Mouse (Mus musculus) kidney, embryonic 14.5 days (tissue): ENCODE measurements at regions not wholly inside any gene's neighbourhood (a gene's known extent, or its start where the extent isn't known, plus 50 kb on each side); places are given as distances from the start of the nearest gene placed in this dataset.

Experiments used
- ATAC-seq: fragments of 200-750 bp; cut with Nextera tagmentation; 2 replicates; pipeline ENCODE4 v1.8.0; 2017; ENCODE audit warnings: moderate number of reproducible peaks, mild to moderate bottlenecking, moderate TSS enrichment, moderate library complexity; ENCODE audit not compliant: low FRiP score, low TSS enrichment
- H3K27ac ChIP-seq: fragments of 300-500 bp; sonication (generic); 2 replicates; pipeline ENCODE4 v1.5.1; 2014; ENCODE audit warnings: low read depth, mild to moderate bottlenecking, low read length, moderate library complexity, mixed read lengths
- H3K27me3 ChIP-seq: fragments of 300-500 bp; sonication (generic); 2 replicates; pipeline ENCODE4 v1.6.1; 2014; ENCODE audit warnings: mild to moderate bottlenecking, low read length; ENCODE audit not compliant: control insufficient read depth, insufficient read depth
- H3K36me3 ChIP-seq: fragments of 300-500 bp; sonication (generic); 2 replicates; pipeline ENCODE4 v1.6.1; 2014; ENCODE audit warnings: low read length, mixed read lengths; ENCODE audit not compliant: control insufficient read depth, insufficient read depth
- H3K4me1 ChIP-seq: fragments of 300-500 bp; sonication (generic); 2 replicates; pipeline ENCODE4 v1.6.1; 2014; ENCODE audit warnings: low read length, mixed read lengths; ENCODE audit not compliant: control insufficient read depth, insufficient read depth
- H3K4me2 ChIP-seq: fragments of 300-500 bp; sonication (generic); replicated peaks from 2 replicates; pipeline ENCODE4 v1.6.1; 2014; ENCODE audit warnings: low read depth, mild to moderate bottlenecking, low read length
- H3K4me3 ChIP-seq: fragments of 300-500 bp; sonication (generic); 2 replicates; pipeline ENCODE4 v1.5.1; 2014; ENCODE audit warnings: mild to moderate bottlenecking, low read length
- H3K9ac ChIP-seq: fragments of 300-500 bp; sonication (generic); 2 replicates; pipeline ENCODE4 v1.6.1; 2014; ENCODE audit warnings: low read depth, mild to moderate bottlenecking, low read length, moderate library complexity
- H3K9me3 ChIP-seq: fragments of 300-500 bp; sonication (generic); 2 replicates; pipeline ENCODE4 v1.6.1; 2016; ENCODE audit warnings: low read length; ENCODE audit not compliant: control insufficient read depth
- WGBS: fragments of 180-500 bp; shearing (Covaris S2); extraction: QIAGEN DNeasy Blood & Tissue Kit; methylation state at CpG from one replicate; pipeline ENCODE4 v1.1.7; 2014; 5-methylcytosine and 5-hydroxymethylcytosine counted together

DNA sequence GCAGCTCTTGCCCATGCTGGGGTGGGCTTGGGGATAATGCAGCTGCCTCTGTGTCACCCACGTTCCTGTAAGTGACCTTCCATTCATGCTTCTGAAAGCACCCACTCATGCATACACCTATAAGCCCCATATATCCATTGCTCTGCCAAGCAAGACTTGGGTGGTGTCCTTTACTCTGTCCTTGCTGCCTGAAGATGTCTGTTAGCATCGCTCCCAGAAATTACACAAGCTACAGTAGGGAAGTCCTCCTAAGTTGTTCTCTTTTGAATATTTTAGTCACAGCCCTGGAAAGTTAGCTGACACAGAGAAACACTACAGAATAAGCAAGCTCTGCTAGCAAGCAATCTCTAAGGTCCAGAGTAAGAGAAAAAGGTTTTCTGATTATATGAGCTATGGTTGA is 129.2 kb upstream of the Lgalsl start:
- no peak overlapping the region for H3K27ac ChIP-seq
- 63% methylated on average over 2 of the region's 2 CpGs for WGBS
- H3K9me3 ChIP-seq = no peaks in the 10 kb centered on the region
- H3K9ac ChIP-seq = no peak overlapping the region
- H3K4me1 ChIP-seq = peaks cover 20% of the 10 kb centered on the region
- H3K4me3 ChIP-seq = no peak overlapping the region
- no peaks in the 10 kb centered on the region for H3K27me3 ChIP-seq
- ATAC-seq = peak; percentile 32; the same call in 1 of the 2 replicates
- no peak overlapping the region for H3K4me2 ChIP-seq
- no peaks in the 10 kb centered on the region for H3K36me3 ChIP-seq

DNA sequence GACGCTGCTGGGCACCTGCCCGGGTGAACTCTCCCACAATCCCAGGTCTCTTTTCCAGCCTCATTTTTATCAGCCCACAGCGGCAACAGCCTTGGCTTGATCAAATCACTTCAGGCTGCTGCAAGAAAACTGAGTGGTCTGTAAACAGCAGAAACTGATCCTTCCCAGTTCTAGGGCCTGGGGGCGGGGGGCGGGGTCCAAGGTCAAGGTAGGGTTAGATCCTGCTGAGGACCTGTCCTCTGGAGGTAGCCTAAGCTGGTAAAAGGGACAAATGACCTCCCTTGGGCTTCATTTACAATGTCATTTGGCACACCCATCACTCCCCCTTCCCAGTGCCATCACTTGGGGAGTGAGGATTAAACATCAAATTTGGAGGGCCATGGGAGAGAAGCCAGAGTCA is 129.9 kb upstream of the Lgalsl start:
- 34% methylated on average over 5 of the region's 5 CpGs for WGBS
- no peaks in the 10 kb centered on the region for H3K27me3 ChIP-seq
- no peak overlapping the region for H3K9ac ChIP-seq
- H3K36me3 ChIP-seq = no peaks in the 10 kb centered on the region
- no peak overlapping the region for H3K27ac ChIP-seq
- no peak overlapping the region for H3K4me2 ChIP-seq
- no peak for ATAC-seq
- no peaks in the 10 kb centered on the region for H3K9me3 ChIP-seq
- H3K4me1 ChIP-seq = peaks cover 17% of the 10 kb centered on the region
- no peak overlapping the region for H3K4me3 ChIP-seq

DNA sequence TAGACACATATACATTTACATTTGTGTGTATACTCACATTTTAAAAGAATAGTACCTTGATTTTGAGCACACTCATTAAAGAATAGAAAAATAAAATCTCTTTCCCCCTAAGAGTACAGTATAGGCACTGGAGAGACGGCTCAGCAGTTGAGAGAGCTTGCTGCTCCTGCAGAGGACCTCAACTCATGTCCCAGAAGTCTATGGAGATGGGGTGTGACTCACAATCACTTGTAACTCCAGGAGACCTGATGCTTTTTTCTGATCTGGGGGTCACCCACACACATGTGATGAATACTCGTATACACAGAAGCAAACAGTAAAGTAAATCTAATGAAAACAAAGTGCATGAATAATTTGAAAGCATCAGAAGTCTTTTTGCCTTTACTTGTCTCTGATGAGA is 129.5 kb upstream of the Peli1 start:
- Histone ChIP-seq H3K27ac (no peak overlapping the region), H3K4me1 (peaks cover 17% of the 10 kb centered on the region), H3K9ac (no peak overlapping the region), H3K4me3 (no peak overlapping the region), H3K9me3 (no peaks in the 10 kb centered on the region), H3K27me3 (no peaks in the 10 kb centered on the region), H3K36me3 (no peaks in the 10 kb centered on the region), H3K4me2 (no peak overlapping the region)
- no peak for ATAC-seq
- 87% methylated on average over 2 of the region's 2 CpGs for WGBS

DNA sequence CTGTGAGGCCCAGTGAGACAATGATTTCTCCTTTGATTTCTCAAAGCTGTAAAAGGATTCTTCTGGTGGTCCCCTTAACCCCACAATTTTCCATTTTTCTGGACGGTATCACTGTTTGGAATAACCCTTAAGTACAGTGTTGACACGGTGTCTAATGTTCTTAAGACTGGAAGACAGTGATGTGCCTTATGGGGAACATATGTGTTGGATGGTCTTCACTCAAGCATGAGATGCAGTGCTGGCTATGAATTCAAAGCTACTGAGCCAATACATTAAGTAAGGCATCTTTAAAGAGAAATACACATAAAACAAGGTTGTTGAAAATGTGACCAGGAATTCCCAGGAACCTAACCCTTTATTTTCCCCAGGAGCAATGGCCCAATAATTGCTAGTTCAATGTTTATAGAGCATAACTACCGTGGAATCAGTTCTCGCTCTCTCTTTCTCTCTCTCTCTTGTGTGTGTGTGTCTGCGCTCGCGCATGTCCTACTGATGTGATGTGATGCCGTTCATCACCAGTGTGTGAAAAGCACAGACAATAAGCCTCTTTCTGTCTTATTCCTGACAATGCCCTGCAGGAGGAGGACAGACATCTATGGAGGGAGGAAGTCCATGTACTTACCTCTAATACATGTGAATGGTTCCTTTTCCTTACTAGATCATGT is 125.4 kb upstream of the Peli1 start:
- 89% methylated on average over 8 of the region's 8 CpGs for WGBS
- no peak overlapping the region for H3K9ac ChIP-seq

DNA sequence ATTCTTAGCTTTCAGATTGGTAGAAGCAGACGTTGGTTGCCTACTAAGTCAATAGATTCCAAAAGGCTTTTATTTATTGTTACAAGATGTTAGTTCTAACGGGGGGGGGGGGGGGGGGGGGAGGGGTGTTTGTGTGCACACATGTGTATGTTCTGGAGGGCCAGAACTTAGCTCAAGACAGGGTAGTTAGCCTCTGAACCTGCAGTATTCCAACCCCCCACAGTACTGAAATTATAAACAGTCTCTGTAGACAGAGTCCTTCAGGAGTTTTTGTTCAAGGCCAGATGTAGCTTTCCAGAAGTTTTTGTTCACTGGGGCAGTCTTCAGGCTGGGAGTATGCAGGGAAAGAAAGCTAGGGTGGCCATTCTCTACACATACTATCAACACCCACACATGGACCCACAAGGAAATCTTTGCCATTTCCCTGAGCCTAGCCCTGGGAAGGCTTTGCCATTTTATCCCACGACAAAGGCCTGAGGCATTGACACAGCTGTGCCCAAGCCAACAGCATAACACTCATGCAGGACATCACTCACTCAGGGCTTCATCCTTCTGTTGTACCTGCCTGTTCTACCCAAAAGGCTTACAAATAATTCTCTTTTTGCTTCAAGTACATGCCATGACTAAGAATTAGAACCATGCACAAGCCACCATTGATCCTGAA is 123.6 kb upstream of the Peli1 start:
- H3K36me3 ChIP-seq = no peaks in the 10 kb centered on the region
- no peaks in the 10 kb centered on the region for H3K4me1 ChIP-seq
- ATAC-seq = no peak
- 70% methylated on average over 2 of the region's 3 CpGs for WGBS
- H3K9me3 ChIP-seq = no peaks in the 10 kb centered on the region
- H3K9ac ChIP-seq = no peak overlapping the region
- H3K4me3 ChIP-seq = no peak overlapping the region
- H3K4me2 ChIP-seq = no peak overlapping the region
- no peaks in the 10 kb centered on the region for H3K27me3 ChIP-seq
- H3K27ac ChIP-seq = no peak overlapping the region

More for the DNA sequence above, 125.4 kb upstream of the Peli1 start:
- H3K4me2 ChIP-seq = no peak overlapping the region
- no peaks in the 10 kb centered on the region for H3K27me3 ChIP-seq
- ATAC-seq = no peak
- no peaks in the 10 kb centered on the region for H3K9me3 ChIP-seq
- no peaks in the 10 kb centered on the region for H3K4me1 ChIP-seq
- no peaks in the 10 kb centered on the region for H3K36me3 ChIP-seq
- no peak overlapping the region for H3K4me3 ChIP-seq
- H3K27ac ChIP-seq = no peak overlapping the region

DNA sequence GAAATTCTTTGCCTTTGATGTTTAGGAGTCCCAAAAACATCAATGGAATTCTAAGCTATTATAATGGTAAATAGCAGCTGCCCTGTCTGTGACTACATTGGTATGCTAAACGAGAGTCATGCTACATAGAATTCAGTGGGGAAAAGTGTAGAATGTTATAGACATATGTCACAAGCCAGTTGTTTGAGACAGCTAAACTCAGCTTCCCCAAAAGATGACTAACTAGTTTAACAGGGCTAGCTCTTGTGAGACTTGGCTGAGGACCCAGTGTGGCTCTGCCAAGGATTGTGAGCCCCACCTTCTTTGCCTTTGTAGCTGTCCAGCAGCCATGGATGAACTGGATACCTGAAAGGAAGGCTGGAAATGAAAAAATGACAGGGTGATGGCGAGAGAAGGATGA is 122.8 kb upstream of the Peli1 start:
- no peaks in the 10 kb centered on the region for H3K27me3 ChIP-seq
- no peak for ATAC-seq
- H3K4me1 ChIP-seq = no peaks in the 10 kb centered on the region
- H3K9ac ChIP-seq = no peak overlapping the region
- no peaks in the 10 kb centered on the region for H3K9me3 ChIP-seq
- 77% methylated on average over 2 of the region's 2 CpGs for WGBS
- H3K4me2 ChIP-seq = no peak overlapping the region
- no peak overlapping the region for H3K4me3 ChIP-seq
- no peaks in the 10 kb centered on the region for H3K36me3 ChIP-seq
- no peak overlapping the region for H3K27ac ChIP-seq

DNA sequence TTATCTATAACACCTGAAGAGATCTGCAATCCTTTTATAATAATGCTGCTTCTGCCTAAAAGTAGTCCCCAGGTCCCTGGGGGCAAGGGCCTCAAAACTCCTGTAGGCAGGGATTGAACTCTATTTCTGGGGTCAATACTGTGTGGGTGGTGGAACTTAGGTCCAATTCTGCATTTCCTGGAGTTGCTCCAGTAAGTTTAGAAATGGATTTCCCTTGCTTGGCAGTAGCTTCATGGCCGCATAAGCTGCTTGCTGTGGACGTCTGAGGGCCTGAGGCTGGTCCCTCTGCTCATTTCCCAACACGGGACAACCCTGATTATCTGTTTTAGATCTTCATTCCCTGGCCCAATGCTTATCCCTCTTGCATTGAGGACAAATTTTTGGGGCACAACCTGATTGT is 118.0 kb upstream of the Peli1 start:
- Histone ChIP-seq H3K9ac (no peak overlapping the region), H3K4me1 (no peaks in the 10 kb centered on the region), H3K9me3 (no peaks in the 10 kb centered on the region), H3K27ac (no peak overlapping the region), H3K4me3 (no peak overlapping the region), H3K4me2 (no peak overlapping the region), H3K36me3 (no peaks in the 10 kb centered on the region), H3K27me3 (no peaks in the 10 kb centered on the region)
- no peak for ATAC-seq
- 73% methylated on average over 3 of the region's 3 CpGs for WGBS

DNA sequence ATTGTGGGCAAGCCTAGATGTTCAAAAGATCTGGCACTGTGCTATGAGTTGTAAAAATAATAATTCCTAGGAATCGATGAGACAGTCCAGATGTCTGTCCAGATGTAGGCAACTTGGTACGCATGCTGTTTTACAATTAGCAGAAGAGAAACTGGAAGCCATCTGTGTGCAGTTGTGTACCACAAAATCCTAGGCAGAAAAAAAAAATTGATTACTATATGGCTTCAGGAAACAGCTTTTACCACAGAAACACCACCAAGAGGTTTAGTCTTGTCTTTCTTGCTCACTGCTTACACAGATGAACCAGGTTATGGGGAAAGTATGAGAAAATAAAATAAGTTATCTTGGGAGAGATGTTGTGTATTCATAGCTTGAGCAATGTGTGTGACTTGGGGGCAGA is 109.5 kb upstream of the Peli1 start:
- Histone ChIP-seq H3K9ac (no peak overlapping the region), H3K36me3 (no peaks in the 10 kb centered on the region), H3K9me3 (no peaks in the 10 kb centered on the region), H3K27ac (no peak overlapping the region), H3K4me2 (no peak overlapping the region), H3K27me3 (no peaks in the 10 kb centered on the region), H3K4me1 (peaks cover 9% of the 10 kb centered on the region; the same call in 1 of the 2 replicates), H3K4me3 (no peak overlapping the region)
- WGBS = 92% methylated on average over 2 of the region's 2 CpGs
- ATAC-seq = no peak

DNA sequence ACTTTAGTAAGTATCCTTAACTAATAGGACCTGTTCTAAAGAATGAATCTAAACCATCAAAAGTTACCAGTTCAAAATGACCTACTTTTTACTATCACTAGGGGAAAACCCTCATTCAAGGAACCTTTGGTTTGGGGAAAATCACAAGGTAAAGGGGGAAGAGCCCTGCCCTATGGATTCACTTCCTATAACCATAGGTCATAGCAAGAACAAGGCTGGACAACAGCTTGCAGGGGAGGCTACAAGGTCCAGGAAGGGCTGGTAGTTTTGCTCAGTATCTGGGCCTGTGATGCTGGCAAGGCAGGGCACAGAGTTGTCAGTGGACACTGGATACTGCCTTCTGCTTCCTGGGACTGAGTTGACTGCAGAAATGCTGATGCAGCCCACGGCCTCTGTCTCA is 109.1 kb upstream of the Peli1 start:
- 71% methylated on average over 1 of the region's 1 CpGs for WGBS
- no peak for ATAC-seq

More for the DNA sequence above, 109.1 kb upstream of the Peli1 start:
- no peak overlapping the region for H3K4me2 ChIP-seq
- no peak overlapping the region for H3K4me3 ChIP-seq
- no peaks in the 10 kb centered on the region for H3K27me3 ChIP-seq
- no peak overlapping the region for H3K9ac ChIP-seq
- H3K4me1 ChIP-seq = peaks cover 9% of the 10 kb centered on the region; the same call in 1 of the 2 replicates
- H3K27ac ChIP-seq = no peak overlapping the region
- H3K36me3 ChIP-seq = no peaks in the 10 kb centered on the region
- H3K9me3 ChIP-seq = no peaks in the 10 kb centered on the region
